Mouse (Mus musculus) heart, postnatal 0 days (tissue): ENCODE results near the gene Olfr419.

Experiments used
- CTCF ChIP-seq: IDR thresholded peaks from 2 replicates; pipeline ENCODE4 v1.5.1; 2016; ENCODE audit warnings: antibody characterized with exemption, control low read depth, low read depth
- EP300 ChIP-seq: IDR thresholded peaks from 2 replicates; pipeline ENCODE4 v1.6.1; 2016; ENCODE audit warnings: antibody characterized with exemption, low read depth

DNA sequence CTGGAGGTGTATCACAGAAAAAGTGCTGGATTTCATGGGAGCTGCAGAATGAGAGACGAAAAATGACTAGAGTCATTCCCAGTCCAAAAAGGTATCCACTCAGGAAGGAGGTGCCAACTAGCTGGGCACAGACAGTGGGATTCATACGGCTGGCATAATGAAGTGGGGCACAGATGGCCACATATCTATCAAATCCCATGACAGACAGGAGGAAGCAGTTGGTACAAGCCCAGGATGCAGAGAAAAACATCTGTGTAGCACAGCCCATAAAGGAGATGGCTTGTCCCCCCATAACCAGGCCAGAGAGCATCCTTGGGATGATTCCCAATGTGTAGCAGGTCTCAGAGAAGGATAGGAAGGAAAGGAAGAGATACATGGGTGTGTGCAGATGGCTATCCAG lies 1.5 kb downstream of the Olfr419 start:
- TF ChIP-seq CTCF (no peak), EP300 (no peak)
